Mouse (Mus musculus) stomach, postnatal 0 days (tissue): Measurements from ENCODE around the gene Nup98. TPM values are rescaled to one million over a fixed set of nuclear protein-coding genes. Genes with fewer than 3 reads are reported as not detected.

Experiments used
- ATAC-seq: fragments of 200-750 bp; cut with Nextera tagmentation; 2 replicates; pipeline ENCODE4 v1.8.0; 2017; ENCODE audit not compliant: low FRiP score, low TSS enrichment
- DNase-seq: peaks from one replicate; pipeline ENCODE4 v3.0.0-alpha.2; 2016; ENCODE audit warnings: low spot score
- H3K27ac ChIP-seq: fragments of 300-500 bp; sonication (generic); replicated peaks from 2 replicates; pipeline ENCODE4 v1.5.1; 2014; ENCODE audit warnings: mild to moderate bottlenecking, control low read depth
- H3K27me3 ChIP-seq: fragments of 300-500 bp; sonication (generic); 2 replicates; pipeline ENCODE4 v1.6.1; 2014; ENCODE audit warnings: low read length; ENCODE audit not compliant: control insufficient read depth, insufficient read depth
- H3K36me3 ChIP-seq: fragments of 300-500 bp; sonication (generic); 2 replicates; pipeline ENCODE4 v1.6.1; 2014; ENCODE audit warnings: low read length, mixed read lengths; ENCODE audit not compliant: control insufficient read depth, insufficient read depth
- H3K4me1 ChIP-seq: fragments of 300-500 bp; sonication (generic); replicated peaks from 2 replicates; pipeline ENCODE4 v1.6.1; 2014; ENCODE audit warnings: antibody characterized with exemption; ENCODE audit not compliant: control insufficient read depth, insufficient read depth
- H3K4me2 ChIP-seq: fragments of 300-500 bp; sonication (generic); replicated peaks from 2 replicates; pipeline ENCODE4 v1.6.1; 2014; ENCODE audit warnings: low read depth, mild to moderate bottlenecking, control low read depth, moderate library complexity
- H3K4me3 ChIP-seq: fragments of 300-500 bp; sonication (generic); 2 replicates; pipeline ENCODE4 v1.5.1; 2014; ENCODE audit warnings: low read depth, low read length, control low read depth
- H3K9ac ChIP-seq: fragments of 300-500 bp; sonication (generic); 2 replicates; pipeline ENCODE4 v1.6.1; 2014; ENCODE audit warnings: mild to moderate bottlenecking, low read length, control low read depth, mixed read lengths
- H3K9me3 ChIP-seq: fragments of 300-500 bp; sonication (generic); 2 replicates; pipeline ENCODE4 v1.6.1; 2016; ENCODE audit warnings: low read length; ENCODE audit not compliant: control insufficient read depth
- CTCF ChIP-seq: IDR thresholded peaks from 2 replicates; pipeline ENCODE4 v1.5.1; 2016; ENCODE audit warnings: antibody characterized with exemption, low read depth, mild to moderate bottlenecking, moderate library complexity
- EP300 ChIP-seq: optimal IDR thresholded peaks from 2 replicates; pipeline ENCODE3; 2016; ENCODE audit warnings: antibody characterized with exemption
- WGBS: fragments of 180-500 bp; shearing (Covaris S2); extraction: QIAGEN DNeasy Blood & Tissue Kit; methylation state at CpG from one replicate; pipeline ENCODE4 v1.1.7; 2014; 5-methylcytosine and 5-hydroxymethylcytosine counted together
- polyA plus RNA-seq: library from polyadenylated mRNA; unstranded; fragments of >200 nt; fragmentation: Nextera tagmentation; extraction: Ambion mirVana; gene quantifications from 2 replicates; pipeline ENCODE4 v1.2.1, GENCODE M21; 2015

Gene Nup98
- 12.1 and 12.3 TPM in 2 replicates for polyA plus RNA-seq

- no peaks in the 10 kb centered on the region for H3K27me3 ChIP-seq
- H3K4me3 ChIP-seq, result peak within 1 kb of the TSS; percentile 64
- peak within 1 kb of the TSS; percentile 95 for H3K27ac ChIP-seq
- no peaks in the 10 kb centered on the region for H3K4me1 ChIP-seq
- DNase-seq, result peak; percentile 98
- no peaks in the 10 kb centered on the region for H3K9me3 ChIP-seq
- peak within 1 kb of the TSS; percentile 78 for H3K4me2 ChIP-seq
- H3K9ac ChIP-seq, result peak within 1 kb of the TSS; percentile 90
- no peaks in the 10 kb centered on the region for H3K36me3 ChIP-seq
- TF ChIP-seq CTCF (peak; percentile 30; the same call in 1 of the 2 replicates), EP300 (no peak)
- WGBS, result under 1% methylated on average over 74 of the region's 87 CpGs
- peak; percentile 99 for ATAC-seq
Observed at GRCm38 (mm10) chr7:102209756-102210721, at the start of gene Nup98, which contains the start of gene Pgap2. Gene Nup98 (minus strand): TSS chr7:102210176. Gene Pgap2 (plus strand): TSS chr7:102210208.

GRCm38 (mm10) chr7:102258753-102259152, 48.8 kb upstream of the Nup98 start:
- H3K27ac ChIP-seq, result no peak overlapping the region
- H3K36me3 ChIP-seq, result no peaks in the 10 kb centered on the region
- 74% methylated on average over 3 of the region's 3 CpGs for WGBS
- DNase-seq, result no peak
- no peaks in the 10 kb centered on the region for H3K9me3 ChIP-seq
- H3K4me3 ChIP-seq, result no peak overlapping the region
- no peaks in the 10 kb centered on the region for H3K27me3 ChIP-seq
- H3K4me1 ChIP-seq, result no peaks in the 10 kb centered on the region
- H3K9ac ChIP-seq, result no peak overlapping the region
- TF ChIP-seq CTCF, result no peak
- H3K4me2 ChIP-seq, result no peak overlapping the region
- ATAC-seq, result no peak

- Histone ChIP-seq H3K4me1 (no peaks in the 10 kb centered on the region), H3K27me3 (no peaks in the 10 kb centered on the region), H3K36me3 (no peaks in the 10 kb centered on the region), H3K4me3 (no peak overlapping the region), H3K9me3 (no peaks in the 10 kb centered on the region), H3K4me2 (no peak overlapping the region), H3K9ac (no peak overlapping the region), H3K27ac (no peak overlapping the region)
- peak; percentile 88 for TF ChIP-seq CTCF
- TF ChIP-seq EP300, result no peak
- ATAC-seq (peak; percentile 88), DNase-seq (peak; percentile 89)
- 16% methylated on average over 4 of the region's 4 CpGs for WGBS
Observed at GRCm38 (mm10) chr7:102258189-102258588, 48.2 kb upstream of the Nup98 start.

GRCm38 (mm10) chr7:102256636-102257035, 46.7 kb upstream of the Nup98 start:
- DNase-seq, result no peak
- no peak overlapping the region for H3K4me2 ChIP-seq

DNA sequence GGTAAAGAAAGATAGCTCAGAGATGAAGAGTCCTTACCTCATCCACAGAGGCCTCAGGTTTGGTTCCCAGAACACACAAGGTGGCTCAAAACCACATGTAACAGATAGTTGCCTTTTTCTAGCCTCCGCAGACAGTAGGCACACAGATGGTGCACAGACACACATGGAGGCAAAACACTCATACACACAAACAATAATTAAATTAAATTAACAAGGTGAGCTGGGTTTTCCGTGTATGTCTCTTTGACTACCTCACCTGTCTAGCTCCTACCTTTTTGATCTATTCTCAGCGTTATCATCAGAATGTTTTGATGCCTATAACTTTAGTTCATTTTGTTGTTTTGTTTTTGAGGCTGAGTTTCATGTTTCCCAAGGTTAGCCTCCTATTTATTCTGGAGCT, 46.0 kb upstream of the Nup98 start, which contains the start of gene Rhog:
Rhog (minus strand) TSS at position 101 of the 400 bp plus-strand sequence.
- H3K4me2 ChIP-seq, result no peak within 1 kb of the TSS
- no peaks in the 10 kb centered on the region for H3K36me3 ChIP-seq
- no peak within 1 kb of the TSS for H3K27ac ChIP-seq
- no peaks in the 10 kb centered on the region for H3K27me3 ChIP-seq
- no peak for ATAC-seq
- no peaks in the 10 kb centered on the region for H3K9me3 ChIP-seq
- H3K9ac ChIP-seq, result no peak within 1 kb of the TSS
- H3K4me3 ChIP-seq, result no peak within 1 kb of the TSS
- H3K4me1 ChIP-seq, result no peaks in the 10 kb centered on the region
- no peak for TF ChIP-seq EP300
- no peak for TF ChIP-seq CTCF
- no peak for DNase-seq
- 88% methylated on average over 3 of the region's 3 CpGs for WGBS

More at GRCm38 (mm10) chr7:102256636-102257035, 46.7 kb upstream of the Nup98 start:
- TF ChIP-seq CTCF, result no peak
- no peak for TF ChIP-seq EP300
- Histone ChIP-seq H3K4me1 (no peaks in the 10 kb centered on the region), H3K27me3 (no peaks in the 10 kb centered on the region), H3K4me3 (no peak overlapping the region), H3K27ac (no peak overlapping the region), H3K36me3 (no peaks in the 10 kb centered on the region), H3K9ac (no peak overlapping the region), H3K9me3 (no peaks in the 10 kb centered on the region)
- 75% methylated on average over 3 of the region's 3 CpGs for WGBS
- ATAC-seq, result no peak

- no peak for DNase-seq
- H3K27ac ChIP-seq, result no peak overlapping the region
- H3K4me3 ChIP-seq, result no peak overlapping the region
- H3K4me2 ChIP-seq, result no peak overlapping the region
- 60% methylated on average over 1 of the region's 1 CpGs for WGBS
- H3K9me3 ChIP-seq, result no peaks in the 10 kb centered on the region
- H3K36me3 ChIP-seq, result no peaks in the 10 kb centered on the region
- H3K9ac ChIP-seq, result no peak overlapping the region
- TF ChIP-seq EP300 (no peak), CTCF (no peak)
- H3K4me1 ChIP-seq, result no peaks in the 10 kb centered on the region; the same call in 1 of the 2 replicates
- H3K27me3 ChIP-seq, result no peaks in the 10 kb centered on the region
- ATAC-seq, result no peak
Observed at GRCm38 (mm10) chr7:102253631-102254030, 43.7 kb upstream of the Nup98 start.
